Mouse (Mus musculus): ENCODE data around the gene Trappc2. TPM values are rescaled to one million over a fixed set of nuclear protein-coding genes. Genes with fewer than 3 reads are reported as not detected.

The Trappc2 gene
- polyA plus RNA-seq, 1 experiment from 2014 or later, result 46.7 TPM

- 77% methylated on average over 1 of the region's 1 CpGs for WGBS
- no peak overlapping the region for H3K27ac ChIP-seq (ENCODE audit: low read depth, low read length)
Measured at GRCm38 (mm10) chrX:166499496-166500190, 59.3 kb downstream of the Trappc2 start.

More at GRCm38 (mm10) chrX:166499496-166500190, 59.3 kb downstream of the Trappc2 start:
- no peaks in the 10 kb centered on the region for H3K36me3 ChIP-seq (ENCODE audit: control insufficient read depth, insufficient read depth, low read length)
- no peaks in the 10 kb centered on the region for H3K9me3 ChIP-seq (ENCODE audit: control insufficient read depth, low read length)
- H3K9ac ChIP-seq (ENCODE audit: low read length), result no peak overlapping the region
- ATAC-seq (ENCODE audit: insufficient read depth, low FRiP score, low TSS enrichment), result no peak
- H3K4me1 ChIP-seq (ENCODE audit: control insufficient read depth, insufficient read depth, low read length), result no peaks in the 10 kb centered on the region
- H3K27me3 ChIP-seq (ENCODE audit: control insufficient read depth, insufficient read depth, low read length), result no peaks in the 10 kb centered on the region
- no peak for DNase-seq (ENCODE audit: low spot score)
- no peak overlapping the region for H3K4me3 ChIP-seq (ENCODE audit: low read depth, low read length)
- H3K4me2 ChIP-seq (ENCODE audit: low read depth), result no peak overlapping the region

Other genes starting within 250 kb of the Trappc2 start
- gene Gpm6b, start 201.7 kb upstream of the Trappc2 start, polyA plus RNA-seq (2014; fragmentation: Nextera tagmentation; extraction: Ambion mirVana), result 107 and 112 TPM in 2 replicates
- gene Ofd1, start 130 bp downstream of the Trappc2 start, polyA plus RNA-seq (2014; fragmentation: Nextera tagmentation; extraction: Ambion mirVana), result 9.2 and 9.8 TPM in 2 replicates
- gene Rab9, start 39.3 kb downstream of the Trappc2 start, polyA plus RNA-seq (2014; fragmentation: Nextera tagmentation; extraction: Ambion mirVana), result 48.1 and 52.7 TPM in 2 replicates
- 11.1 and 11.7 TPM in 2 replicates for gene Tceanc, start 78.0 kb downstream of the Trappc2 start, polyA plus RNA-seq (2014; fragmentation: Nextera tagmentation; extraction: Ambion mirVana)
- gene Egfl6, start 145.1 kb downstream of the Trappc2 start, polyA plus RNA-seq (2014; fragmentation: Nextera tagmentation; extraction: Ambion mirVana), result 8.6 and 9.8 TPM in 2 replicates